Mouse (Mus musculus): ENCODE data around the gene Traf4. TPM values are rescaled to one million over a fixed set of nuclear protein-coding genes. Genes with fewer than 3 reads are reported as not detected.

Gene Traf4
- polyA plus RNA-seq, 1 experiment from 2014 or later, result 103 TPM

DNA sequence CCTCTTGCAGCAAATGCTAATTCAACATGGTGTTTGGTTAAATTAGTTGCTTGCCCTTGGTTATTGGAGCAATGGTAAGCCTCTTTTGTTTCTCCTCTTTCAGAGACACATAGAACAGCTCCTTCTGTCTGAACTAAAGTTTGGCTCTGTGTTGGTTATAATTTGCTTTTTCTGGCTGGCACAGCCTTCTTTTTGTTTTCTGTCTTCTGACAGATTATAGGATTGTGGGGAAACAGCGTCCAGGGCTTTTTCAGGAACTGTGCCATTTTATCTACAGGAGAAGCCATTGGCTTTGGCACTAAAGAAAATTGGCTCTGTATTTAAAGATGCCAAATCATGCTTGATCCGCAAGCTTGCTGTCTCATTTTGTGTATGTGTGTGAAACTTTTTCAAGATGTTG is 51.8 kb downstream of the Traf4 start:
- H3K4me1 ChIP-seq, result peaks cover 27% of the 10 kb centered on the region
- 65% methylated on average over 2 of the region's 2 CpGs for WGBS
- no peaks in the 10 kb centered on the region for H3K9me3 ChIP-seq

More for the DNA sequence above, 51.8 kb downstream of the Traf4 start:
- no peak for ATAC-seq (ENCODE audit: insufficient number of reproducible peaks, insufficient read depth, low FRiP score, low TSS enrichment, low read depth)
- H3K4me2 ChIP-seq, result no peak overlapping the region
- no peak overlapping the region for H3K9ac ChIP-seq
- H3K27ac ChIP-seq, result 0 out of 2 replicates have a peak overlapping the region, but pooled peaks have one; percentile 16
- H3K4me3 ChIP-seq, result no peak overlapping the region
- no peaks in the 10 kb centered on the region for H3K27me3 ChIP-seq
- H3K36me3 ChIP-seq, result no peaks in the 10 kb centered on the region

Small RNA genes within 50 kb of the gene (microRNA-seq; reads per million reads assigned to microRNA genes)
- gene Mir7653, result not detected

Other genes starting within 250 kb of the Traf4 start
- gene Sez6, start 234.8 kb downstream of the Traf4 start, polyA plus RNA-seq (2015; fragmentation: Nextera tagmentation; extraction: Ambion mirVana), result 1.5 and 2.6 TPM in 2 replicates
- gene Phf12, start 182.8 kb downstream of the Traf4 start, polyA plus RNA-seq (2015; fragmentation: Nextera tagmentation; extraction: Ambion mirVana), result 19.8 and 22.7 TPM in 2 replicates
- gene Dhrs13, start 133.3 kb downstream of the Traf4 start, polyA plus RNA-seq (2015; fragmentation: Nextera tagmentation; extraction: Ambion mirVana), result 16.1 and 20.5 TPM in 2 replicates
- gene Flot2, start 127.7 kb downstream of the Traf4 start, polyA plus RNA-seq (2015; fragmentation: Nextera tagmentation; extraction: Ambion mirVana), result 49.4 and 53.2 TPM in 2 replicates
- gene Eral1, start 85.2 kb downstream of the Traf4 start, polyA plus RNA-seq (2015; fragmentation: Nextera tagmentation; extraction: Ambion mirVana), result 34.8 and 39.0 TPM in 2 replicates
- gene Fam222b, start 70.9 kb downstream of the Traf4 start, polyA plus RNA-seq (2015; fragmentation: Nextera tagmentation; extraction: Ambion mirVana), result 14.1 and 16.9 TPM in 2 replicates
- gene Nek8, start 11.1 kb upstream of the Traf4 start, polyA plus RNA-seq (2015; fragmentation: Nextera tagmentation; extraction: Ambion mirVana), result 17.4 and 18.1 TPM in 2 replicates
- gene Tlcd1, start 11.1 kb upstream of the Traf4 start, polyA plus RNA-seq (2015; fragmentation: Nextera tagmentation; extraction: Ambion mirVana), result 15.4 and 17.2 TPM in 2 replicates
- gene Rpl23a, start 18.0 kb upstream of the Traf4 start, polyA plus RNA-seq (2015; fragmentation: Nextera tagmentation; extraction: Ambion mirVana), result 1,597 and 1,678 TPM in 2 replicates
- gene Rab34, start 22.8 kb upstream of the Traf4 start, polyA plus RNA-seq (2015; fragmentation: Nextera tagmentation; extraction: Ambion mirVana), result 172 and 188 TPM in 2 replicates
- 3.2 and 4.1 TPM in 2 replicates for gene Proca1, start 27.8 kb upstream of the Traf4 start, polyA plus RNA-seq (2015; fragmentation: Nextera tagmentation; extraction: Ambion mirVana)
- gene Sdf2, start 80.2 kb upstream of the Traf4 start, polyA plus RNA-seq (2015; fragmentation: Nextera tagmentation; extraction: Ambion mirVana), result 81.9 and 90.6 TPM in 2 replicates
- gene Supt6, start 80.4 kb upstream of the Traf4 start, polyA plus RNA-seq (2015; fragmentation: Nextera tagmentation; extraction: Ambion mirVana), result 30.3 and 32.2 TPM in 2 replicates
- gene 2610507B11Rik, start 96.2 kb upstream of the Traf4 start, polyA plus RNA-seq (2015; fragmentation: Nextera tagmentation; extraction: Ambion mirVana), result 73.7 and 79.6 TPM in 2 replicates
- gene BC030499, start 125.3 kb upstream of the Traf4 start, polyA plus RNA-seq (2015; fragmentation: Nextera tagmentation; extraction: Ambion mirVana), result 0.28 TPM in 1 of 2 replicates, not detected in the other
- 36.4 and 44.3 TPM in 2 replicates for gene Spag5, start 135.9 kb upstream of the Traf4 start, polyA plus RNA-seq (2015; fragmentation: Nextera tagmentation; extraction: Ambion mirVana)
- 16.6 and 21.1 TPM in 2 replicates for gene Aldoc, start 157.4 kb upstream of the Traf4 start, polyA plus RNA-seq (2015; fragmentation: Nextera tagmentation; extraction: Ambion mirVana)
- 75.7 and 79.5 TPM in 2 replicates for gene Pigs, start 162.8 kb upstream of the Traf4 start, polyA plus RNA-seq (2015; fragmentation: Nextera tagmentation; extraction: Ambion mirVana)
- gene Unc119, start 177.9 kb upstream of the Traf4 start, polyA plus RNA-seq (2015; fragmentation: Nextera tagmentation; extraction: Ambion mirVana), result 66.7 and 71.4 TPM in 2 replicates
- gene Foxn1, start 221.0 kb upstream of the Traf4 start, polyA plus RNA-seq (2015; fragmentation: Nextera tagmentation; extraction: Ambion mirVana), result 0.73 and 1.1 TPM in 2 replicates

Data from embryonic facial prominence, embryonic 13.5 days (tissue).